Mouse (Mus musculus): ENCODE data around the gene Bloc1s3. TPM values are rescaled to one million over a fixed set of nuclear protein-coding genes. Genes with fewer than 3 reads are reported as not detected.

Gene Bloc1s3
- total and polyA plus RNA-seq, 3 experiments: 4.9 to 8.0 (median 6.7) TPM

GRCm38 (mm10) chr7:19554168-19554567 lies 46.0 kb upstream of the Bloc1s3 start:
- DNase-seq (ENCODE audit: extremely low read depth): no peak
- no peak overlapping the region for H3K4me2 ChIP-seq (ENCODE audit: insufficient read depth, low read depth, poor library complexity, severe bottlenecking)
- no peak overlapping the region for H3K27ac ChIP-seq (ENCODE audit: insufficient read depth, low read depth)
- H3K79me2 ChIP-seq (replicated peaks; ENCODE audit: control insufficient read depth, extremely low read depth, insufficient read depth, poor library complexity, severe bottlenecking): peaks cover 43% of the 10 kb centered on the region
- dilution Hi-C loops (cut with MboI; ENCODE audit: extremely low pct_ligation_motif_present, extremely low pct_unique_long_range_greater_than_20kb, low sequenced_read_pairs) (no loop called here), in situ Hi-C loops (cut with MboI; ENCODE audit: low pct_ligation_motif_present, low pct_unique_long_range_greater_than_20kb, low sequenced_read_pairs) (loop anchor here (25.0 kb wide), 1 partner anchor 142 kb away; the partner anchor contains the start of genes Ckm and Klc3)
- no peak for TF ChIP-seq HCFC1 (IDR thresholded peaks at IDR 0.05; ENCODE audit: low read depth, low read length)
- TF ChIP-seq MAX (IDR thresholded peaks at IDR 0.05; ENCODE audit: low read length): no peak
- TF ChIP-seq NRF1 (IDR thresholded peaks at IDR 0.05; ENCODE audit: low read depth, low read length): no peak
- TF ChIP-seq E2F4 (IDR thresholded peaks at IDR 0.05; ENCODE audit: insufficient replicate concordance, low read depth, low read length): no peak
- TF ChIP-seq KAT2A (IDR thresholded peaks at IDR 0.05; ENCODE audit: insufficient replicate concordance, low read length): no peak
- no peak for TF ChIP-seq PAX5 (IDR thresholded peaks at IDR 0.05; ENCODE audit: low read length)
- no peak for TF ChIP-seq TCF12 (IDR thresholded peaks at IDR 0.05; ENCODE audit: low read depth, low read length)
- no peak for TF ChIP-seq ZNF384 (IDR thresholded peaks at IDR 0.05; ENCODE audit: low read depth, low read length)
- no peak for TF ChIP-seq UBTF (IDR thresholded peaks at IDR 0.05; ENCODE audit: low read depth, low read length)
- no peak for TF ChIP-seq SMC3 (IDR thresholded peaks at IDR 0.05; ENCODE audit: low read depth, low read length)
- TF ChIP-seq SIN3A (IDR thresholded peaks at IDR 0.05; ENCODE audit: low read length): no peak
- TF ChIP-seq GABPA (IDR thresholded peaks at IDR 0.05; ENCODE audit: insufficient replicate concordance, low read depth, low read length): no peak
- TF ChIP-seq MXI1 (IDR thresholded peaks at IDR 0.05; ENCODE audit: low read depth, low read length): no peak
- no peak for TF ChIP-seq ETS1 (conservative IDR thresholded peaks at IDR 0.05; ENCODE audit: low read depth, low read length)
- no peak for TF ChIP-seq USF2 (conservative IDR thresholded peaks at IDR 0.05; ENCODE audit: low read depth, low read length)
- TF ChIP-seq TBP (conservative IDR thresholded peaks at IDR 0.05; ENCODE audit: low read depth, low read length): no peak
- peaks cover 34 to 92% of the 10 kb centered on the region in 2 experiments for H3K36me3 ChIP-seq (replicated peaks in 1 of 2; ENCODE audit: control insufficient read depth in 1 of 2, insufficient read depth in 1 of 2, low read length in 1 of 2)
- H3K4me1 ChIP-seq (ENCODE audit: control insufficient read depth in 1 of 2, insufficient read depth in 2 of 2): peaks cover 1 to 17% of the 10 kb centered on the region in 2 experiments; a peak in 3 of 4 replicates
- H3K27me3 ChIP-seq (replicated peaks): no peaks in the 10 kb centered on the region
- no peaks in the 10 kb centered on the region for H3K9me3 ChIP-seq (replicated peaks; ENCODE audit: low read length)
- H3K4me3 ChIP-seq (replicated peaks in 1 of 3; ENCODE audit: low read depth in 2 of 3, low read length in 2 of 3, poor library complexity in 1 of 3): no peak overlapping the region
- no peak overlapping the region for H3K9ac ChIP-seq (ENCODE audit: insufficient read depth, low read depth)

GRCm38 (mm10) chr7:19552443-19552842 lies 44.3 kb upstream of the Bloc1s3 start:
- H3K27ac ChIP-seq (ENCODE audit: insufficient read depth, low read depth): no peak overlapping the region
- H3K79me2 ChIP-seq (replicated peaks; ENCODE audit: control insufficient read depth, extremely low read depth, insufficient read depth, poor library complexity, severe bottlenecking): peaks cover 35% of the 10 kb centered on the region
- no peaks in the 10 kb centered on the region for H3K9me3 ChIP-seq (replicated peaks; ENCODE audit: low read length)
- no peak overlapping the region for H3K9ac ChIP-seq (ENCODE audit: insufficient read depth, low read depth)
- no peak overlapping the region for H3K4me2 ChIP-seq (ENCODE audit: insufficient read depth, low read depth, poor library complexity, severe bottlenecking)
- DNase-seq (ENCODE audit: extremely low read depth): no peak
- no peaks in the 10 kb centered on the region for H3K4me1 ChIP-seq (ENCODE audit: control insufficient read depth in 1 of 2, insufficient read depth in 2 of 2)
- TF ChIP-seq ZMIZ1 (IDR thresholded peaks at IDR 0.05; ENCODE audit: low read depth, low read length): no peak
- no peak for TF ChIP-seq BHLHE40 (IDR thresholded peaks at IDR 0.05; ENCODE audit: low read depth, low read length)
- no peak for TF ChIP-seq ZC3H11A (IDR thresholded peaks at IDR 0.05; ENCODE audit: low read depth, low read length)
- TF ChIP-seq NRF1 (IDR thresholded peaks at IDR 0.05; ENCODE audit: low read depth, low read length): no peak
- no peak for TF ChIP-seq MEF2A (IDR thresholded peaks at IDR 0.05; ENCODE audit: borderline replicate concordance, low read depth, low read length)
- TF ChIP-seq E2F4 (IDR thresholded peaks at IDR 0.05; ENCODE audit: insufficient replicate concordance, low read depth, low read length): no peak
- no peak for TF ChIP-seq RCOR1 (conservative IDR thresholded peaks at IDR 0.05; ENCODE audit: low read depth, low read length)
- no peak for TF ChIP-seq MAZ (IDR thresholded peaks at IDR 0.05; ENCODE audit: low read depth, low read length)
- TF ChIP-seq SMC3 (IDR thresholded peaks at IDR 0.05; ENCODE audit: low read depth, low read length): no peak
- no peak for TF ChIP-seq UBTF (IDR thresholded peaks at IDR 0.05; ENCODE audit: low read depth, low read length)
- peaks cover 35 to 92% of the 10 kb centered on the region in 2 experiments for H3K36me3 ChIP-seq (replicated peaks in 1 of 2; ENCODE audit: control insufficient read depth in 1 of 2, insufficient read depth in 1 of 2, low read length in 1 of 2)
- dilution Hi-C loops (cut with MboI; ENCODE audit: extremely low pct_ligation_motif_present, extremely low pct_unique_long_range_greater_than_20kb, low sequenced_read_pairs): no loop called here
- H3K4me3 ChIP-seq (replicated peaks in 1 of 3; ENCODE audit: low read depth in 2 of 3, low read length in 2 of 3, poor library complexity in 1 of 3): no peak overlapping the region
- in situ Hi-C loops (cut with MboI; ENCODE audit: low pct_ligation_motif_present, low pct_unique_long_range_greater_than_20kb, low sequenced_read_pairs): loop anchor here (25.0 kb wide), 1 partner anchor 140 kb away; the partner anchor contains the start of genes Ckm and Klc3
- H3K27me3 ChIP-seq (replicated peaks): no peaks in the 10 kb centered on the region

Data from CH12.LX (cell line).